Mouse (Mus musculus): ENCODE data around the gene Med13l.
"Not testable (repeated sequence)": the region's sequence is repeated elsewhere in the genome, so short reads cannot be mapped to it uniquely, and the experiment has no call there.

Med13l gene

DNA sequence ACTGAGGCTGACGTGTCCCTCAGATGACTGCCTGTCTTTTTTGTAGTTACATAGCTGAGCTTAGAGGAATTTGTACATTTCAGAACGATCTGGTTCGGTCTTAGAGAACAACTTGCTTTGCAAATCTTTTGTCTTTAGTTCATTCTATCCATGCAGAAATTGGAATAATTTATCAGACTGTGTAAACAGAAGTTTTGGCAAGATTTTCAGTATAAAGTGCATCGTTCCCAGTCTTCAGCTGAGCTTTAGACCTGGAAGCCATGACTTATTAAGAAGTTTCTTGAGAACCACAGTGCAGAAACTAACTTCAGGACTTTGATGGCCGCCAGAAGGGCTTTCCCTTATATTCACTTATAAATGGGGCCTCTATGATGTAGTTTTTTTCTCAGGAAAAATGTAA lies 67.2 kb downstream of the Med13l start:
- no peak for DNase-seq (ENCODE audit: low spot score in 2 of 2)

DNA sequence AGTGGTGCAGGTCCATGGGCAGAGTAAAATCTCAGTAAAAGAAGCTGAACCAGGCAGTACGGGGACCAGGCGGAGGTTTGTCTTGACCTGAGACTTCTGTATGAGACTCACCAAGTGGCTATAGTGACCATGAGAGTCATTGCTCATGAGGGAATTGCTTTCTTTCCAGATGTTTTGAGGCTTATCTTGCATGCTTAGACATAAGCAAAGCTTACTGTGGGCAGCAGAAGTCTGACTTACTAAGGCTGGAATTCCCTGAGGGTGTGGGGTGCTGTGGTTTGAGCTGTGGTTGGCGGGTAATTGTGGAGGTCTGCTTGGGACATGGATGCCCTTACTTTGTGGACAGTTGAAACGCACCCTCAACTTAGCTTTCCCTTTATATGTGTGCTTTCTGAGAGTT lies 67.7 kb downstream of the Med13l start:
- DNase-seq (ENCODE audit: low spot score in 2 of 2), result no peak

GRCm38 (mm10) chr5:118632346-118632745 lies 71.9 kb downstream of the Med13l start:
- no peak for DNase-seq (ENCODE audit: low spot score in 2 of 2)

DNA sequence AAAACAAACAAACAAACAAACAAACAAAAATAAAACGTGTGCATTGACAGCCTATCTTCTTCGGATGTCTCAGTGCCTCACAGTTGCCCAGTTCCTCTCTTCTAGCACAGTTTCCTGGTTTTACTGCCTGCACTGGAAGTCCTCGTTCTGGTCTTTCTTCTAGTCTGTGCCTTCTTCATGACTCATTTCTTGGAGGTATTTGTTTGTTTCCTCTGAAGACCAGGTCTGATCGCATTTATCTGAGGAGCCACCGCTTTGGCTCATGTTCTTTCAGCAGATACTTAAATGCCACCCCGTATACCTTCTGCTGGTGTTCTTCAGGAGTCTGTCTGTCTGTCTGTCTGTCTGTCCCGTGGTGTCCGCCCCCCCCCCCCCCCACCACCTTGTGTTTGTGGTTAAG lies 72.6 kb downstream of the Med13l start:
- DNase-seq (ENCODE audit: low spot score in 2 of 2), result no peak

- DNase-seq (ENCODE audit: low spot score in 2 of 2), result no peak
Measured at GRCm38 (mm10) chr5:118635476-118636187, 75.2 kb downstream of the Med13l start.

GRCm38 (mm10) chr5:118636399-118637369 lies 76.2 kb downstream of the Med13l start:
- peak in 1 of 2 experiments; percentile 29 for DNase-seq (ENCODE audit: low spot score in 2 of 2)

DNA sequence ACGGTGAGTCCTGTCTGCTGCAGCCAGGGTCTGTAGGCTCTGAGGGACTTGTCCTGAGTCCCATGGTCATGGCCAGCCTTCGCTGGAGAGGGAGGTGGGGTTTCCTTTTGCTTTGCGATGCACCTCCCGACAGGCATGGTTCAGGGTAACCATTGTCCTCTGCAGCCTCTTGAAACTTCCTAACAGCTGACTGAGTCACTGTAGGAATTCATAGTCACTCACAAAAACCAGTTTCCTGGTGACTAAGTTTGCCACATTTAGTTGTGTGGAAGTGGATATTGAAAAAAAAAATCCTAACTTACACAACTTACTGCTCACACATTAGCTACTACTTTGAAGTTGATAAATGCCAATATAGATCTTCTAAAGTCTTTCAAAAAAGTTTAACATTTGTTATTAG lies 77.5 kb downstream of the Med13l start:
- DNase-seq (ENCODE audit: low spot score in 2 of 2), result no peak

- no peak for DNase-seq (ENCODE audit: low spot score in 2 of 2)
Measured at GRCm38 (mm10) chr5:118638534-118639109, 78.1 kb downstream of the Med13l start.

DNA sequence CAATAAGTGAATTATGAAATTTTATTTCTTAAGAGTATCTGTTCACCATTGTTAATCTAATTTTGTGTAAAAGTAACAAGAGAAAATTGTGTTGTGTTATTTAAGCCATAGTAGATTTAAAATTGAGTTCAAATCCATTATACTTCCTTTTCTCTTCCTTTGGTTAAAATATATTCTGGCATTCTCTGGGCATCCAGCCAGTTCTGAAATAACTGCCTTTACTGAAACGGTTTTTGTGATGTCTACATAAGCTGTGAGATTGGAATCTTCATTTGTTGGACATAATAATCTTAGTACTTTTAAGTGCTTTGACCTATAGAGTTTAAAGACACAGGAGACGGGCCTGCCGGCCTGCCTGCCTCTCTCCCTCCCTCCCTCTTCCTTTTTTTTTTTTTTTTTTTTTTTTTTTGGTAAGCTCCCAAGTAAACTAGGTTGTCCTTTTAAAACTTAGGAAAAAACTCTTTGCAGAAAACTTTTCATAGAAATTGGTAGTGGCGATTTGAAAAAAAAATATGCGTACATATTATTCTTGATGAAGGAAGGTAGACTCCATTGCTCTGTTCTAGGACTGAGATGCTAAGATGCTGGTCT lies 78.7 kb downstream of the Med13l start:
- DNase-seq (ENCODE audit: low spot score in 2 of 2), result no peak

GRCm38 (mm10) chr5:118644041-118644440 lies 83.6 kb downstream of the Med13l start:
- no peak for DNase-seq (ENCODE audit: low spot score in 2 of 2)

- DNase-seq (ENCODE audit: low spot score in 2 of 2), result no peak
Measured at GRCm38 (mm10) chr5:118644511-118644910, 84.0 kb downstream of the Med13l start.

DNA sequence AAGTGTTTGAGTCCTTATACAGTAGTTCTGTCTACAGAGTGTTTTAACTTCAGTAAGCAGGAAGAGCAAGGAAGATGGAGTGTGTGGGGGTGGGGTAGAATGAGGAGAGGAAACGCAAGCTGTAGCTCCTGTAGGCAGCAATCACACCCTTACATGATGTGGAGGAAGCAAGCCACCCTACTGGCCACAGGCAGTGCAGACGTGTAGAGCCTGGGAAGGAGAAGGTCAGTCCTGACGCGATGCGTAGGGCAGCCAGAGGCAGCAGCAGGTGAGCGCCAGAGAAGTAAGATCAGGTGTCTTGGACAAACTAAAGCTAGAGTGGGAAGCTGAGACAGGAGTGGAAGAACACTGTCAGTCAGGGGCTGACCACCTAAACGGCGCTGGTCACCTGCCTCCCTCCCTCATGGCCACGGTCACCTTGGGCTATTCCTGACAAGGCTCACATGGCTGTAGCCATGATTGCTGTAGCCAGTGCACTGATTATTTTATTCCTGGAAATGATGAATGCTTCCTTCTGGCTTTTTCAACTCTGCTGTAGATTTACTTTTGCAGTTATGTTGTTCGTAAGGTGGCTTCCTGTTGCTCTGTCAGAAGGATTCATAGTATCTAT lies 84.8 kb downstream of the Med13l start:
- no peak for DNase-seq (ENCODE audit: low spot score in 2 of 2)

DNA sequence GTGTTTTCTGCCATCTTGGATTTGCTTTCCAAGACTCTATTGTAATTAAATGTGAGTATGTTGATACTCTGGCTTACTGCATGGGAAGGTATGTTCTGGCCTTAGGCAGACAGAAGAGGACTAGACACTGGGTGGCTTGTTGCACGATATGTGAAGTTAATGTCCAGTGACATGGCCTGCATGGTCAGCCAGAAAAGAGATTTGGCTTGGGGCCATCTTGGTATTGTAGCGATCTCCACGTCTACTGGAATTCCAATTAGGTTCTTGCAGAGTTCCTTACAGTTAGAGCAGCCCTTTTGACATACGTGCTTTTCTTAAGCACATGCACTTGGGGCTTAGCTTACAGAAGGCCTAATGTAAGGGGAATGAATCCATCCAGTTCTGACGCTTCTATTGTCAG lies 86.4 kb downstream of the Med13l start:
- no peak for DNase-seq (ENCODE audit: low spot score in 2 of 2)

GRCm38 (mm10) chr5:118647384-118647783 lies 86.9 kb downstream of the Med13l start:
- peak; percentile 63 to 69 for DNase-seq (ENCODE audit: low spot score in 2 of 2)

GRCm38 (mm10) chr5:118649215-118650006 lies 88.9 kb downstream of the Med13l start:
- no peak for DNase-seq (ENCODE audit: low spot score in 2 of 2)

GRCm38 (mm10) chr5:118650007-118650548 lies 89.6 kb downstream of the Med13l start:
- DNase-seq (ENCODE audit: low spot score in 2 of 2), result no peak

- no peak for DNase-seq (ENCODE audit: low spot score in 2 of 2)
Measured at GRCm38 (mm10) chr5:118650746-118651145, 90.3 kb downstream of the Med13l start.

DNA sequence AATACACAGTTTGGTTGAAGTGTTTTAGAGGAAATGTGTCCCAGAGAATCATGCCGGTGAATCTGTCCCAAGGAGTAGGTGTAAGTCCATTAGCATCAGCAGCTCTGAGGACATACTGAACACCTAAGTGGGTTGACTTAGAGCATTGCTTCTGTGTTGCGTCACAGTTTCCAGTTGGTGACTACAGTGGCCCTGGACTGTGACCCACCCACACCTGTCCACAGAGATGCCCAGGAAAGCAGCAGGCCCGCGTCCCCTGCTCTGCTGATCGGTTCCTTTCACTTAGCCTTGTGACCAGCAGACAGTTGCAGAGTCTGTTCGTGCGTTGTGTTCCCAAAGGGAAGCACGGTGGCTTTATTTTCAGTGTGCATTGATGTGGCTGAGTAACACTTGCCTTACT lies 92.1 kb downstream of the Med13l start:
- DNase-seq (ENCODE audit: low spot score in 2 of 2), result no peak

DNA sequence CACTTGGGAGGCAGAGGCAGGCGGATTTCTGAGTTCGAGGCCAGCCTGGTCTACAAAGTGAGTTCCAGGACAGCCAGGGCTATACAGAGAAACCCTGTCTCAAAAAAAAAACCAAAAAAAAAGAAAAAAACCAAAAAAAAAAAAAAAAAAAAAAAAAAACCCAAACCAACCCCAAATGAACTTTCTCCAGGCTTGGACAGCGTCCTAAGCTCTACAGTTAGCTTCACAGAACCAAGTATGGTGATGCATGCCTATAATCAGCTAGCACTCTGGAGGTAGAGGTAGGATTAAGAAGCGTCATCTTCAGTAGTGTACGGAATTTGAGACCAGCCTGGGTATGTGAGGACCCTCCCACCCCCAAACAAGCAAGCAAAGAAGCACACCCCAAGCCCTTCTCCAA lies 92.6 kb downstream of the Med13l start:
- not testable (repeated sequence) for DNase-seq (ENCODE audit: low spot score in 2 of 2)

DNA sequence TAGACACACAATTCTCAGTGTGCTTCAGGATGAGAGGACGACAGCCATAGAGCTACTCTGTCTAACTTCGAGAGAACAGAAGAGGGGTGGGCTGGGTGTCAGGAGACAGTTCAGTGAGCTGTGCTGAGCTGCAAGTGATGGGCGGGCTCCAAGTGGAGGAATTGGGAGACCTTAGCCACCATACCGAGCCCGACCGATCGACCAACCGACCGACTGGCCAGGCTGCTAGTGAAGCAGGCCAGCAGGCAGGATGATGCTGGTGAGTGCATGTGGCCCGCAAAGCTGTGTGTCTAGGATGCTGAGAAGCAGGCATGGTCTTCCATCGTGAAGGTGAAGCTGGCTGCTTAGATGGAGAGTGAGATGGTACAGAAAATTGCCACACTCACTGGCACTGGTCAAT lies 94.1 kb downstream of the Med13l start:
- DNase-seq (ENCODE audit: low spot score in 2 of 2), result no peak

- DNase-seq (ENCODE audit: low spot score in 2 of 2), result no peak
Measured at GRCm38 (mm10) chr5:118655025-118655424, 94.5 kb downstream of the Med13l start.
